Mouse (Mus musculus): Measurements from ENCODE around the gene Snf8.

DNA sequence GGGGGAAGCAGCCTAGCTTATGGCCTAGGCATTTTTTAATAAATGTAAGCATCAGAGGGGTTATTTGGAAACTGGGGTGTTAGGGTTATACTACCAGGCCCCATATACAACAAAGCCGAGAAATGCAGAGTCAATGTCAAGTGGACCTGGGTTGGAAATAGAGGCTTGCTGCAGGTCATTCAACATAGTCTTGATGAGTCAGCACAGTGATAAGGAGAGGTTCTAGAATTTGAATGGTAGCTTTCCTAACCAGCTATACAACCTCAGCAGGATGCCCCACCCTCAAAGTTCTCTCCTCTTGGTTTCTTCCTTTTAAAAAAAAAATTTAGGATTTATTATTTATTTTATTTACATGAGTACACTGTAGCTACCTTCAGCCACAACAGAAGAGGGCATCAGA lies 36.3 kb downstream of the Snf8 start:
- TF ChIP-seq NANOG (IDR thresholded peaks at IDR 0.05; ENCODE audit: borderline replicate concordance, low read length) (no peak), CTCF (conservative IDR thresholded peaks at IDR 0.05; ENCODE audit: low read length) (no peak)
